9 mouse cellular contexts compared by ENCODE assay signal in genomic region chr13:52866005-52866792, GRCm38 (mm10).
DNase-seq lines count a peak whose midpoint lies in the region; ATAC-seq and TF ChIP-seq lines count a peak whose summit lies in the region.
"Had no signal": no experiment of that assay in that cellular context is flagged by ENCODE, and none has a peak within 500 bp of the region (broad histone marks: within the 10 kb centered on the region; RNA-seq: fewer than 3 reads in every experiment).

No protein-coding gene starts in this region.

- H3K4me2 ChIP-seq in hindbrain, embryonic 16.5 days (ENCODE audit: low read length), result no peak overlapping the region
- H3K4me2 ChIP-seq in midbrain, postnatal 0 days (ENCODE audit: low read depth, low read length, poor library complexity, severe bottlenecking), result no peak overlapping the region

- no peaks in the 10 kb centered on the region for H3K27me3 ChIP-seq in heart, embryonic 10.5 days (ENCODE audit: insufficient read depth, poor library complexity, severe bottlenecking)
- no peaks in the 10 kb centered on the region for H3K27me3 ChIP-seq in hindbrain, embryonic 16.5 days (replicated peaks; ENCODE audit: control insufficient read depth, insufficient read depth, low read length)
- no peaks in the 10 kb centered on the region for H3K27me3 ChIP-seq in midbrain, postnatal 0 days (ENCODE audit: insufficient read depth, low read length)

- H3K9me3 ChIP-seq in heart, embryonic 10.5 days, result no peaks in the 10 kb centered on the region
- no peaks in the 10 kb centered on the region for H3K9me3 ChIP-seq in hindbrain, embryonic 16.5 days (ENCODE audit: control insufficient read depth, low read length)
- no peaks in the 10 kb centered on the region for H3K9me3 ChIP-seq in midbrain, postnatal 0 days (ENCODE audit: low read length)

- H3K27ac ChIP-seq in heart, embryonic 10.5 days, result peak overlapping the region; percentile 74
- H3K27ac ChIP-seq in hindbrain, embryonic 16.5 days (ENCODE audit: low read depth, low read length), result no peak overlapping the region; the same call in 1 of the 2 replicates
- no peak overlapping the region for H3K27ac ChIP-seq in midbrain, postnatal 0 days (ENCODE audit: low read depth, low read length)

- 21% methylated on average over 15 of the region's 15 CpGs for WGBS in heart, embryonic 10.5 days
- WGBS in hindbrain, embryonic 16.5 days, result 45% methylated on average over 15 of the region's 15 CpGs
- 63% methylated on average over 15 of the region's 15 CpGs for WGBS in midbrain, postnatal 0 days

- H3K36me3 ChIP-seq in heart, embryonic 10.5 days, result no peaks in the 10 kb centered on the region
- H3K36me3 ChIP-seq in hindbrain, embryonic 16.5 days (ENCODE audit: control insufficient read depth, insufficient read depth, low read length), result no peaks in the 10 kb centered on the region
- no peaks in the 10 kb centered on the region for H3K36me3 ChIP-seq in midbrain, postnatal 0 days (ENCODE audit: insufficient read depth, low read length)

- H3K4me3 ChIP-seq in heart, embryonic 10.5 days, result peak overlapping the region; percentile 24; the same call in 1 of the 2 replicates
- H3K4me3 ChIP-seq in hindbrain, embryonic 16.5 days (ENCODE audit: low read length), result no peak overlapping the region
- no peak overlapping the region for H3K4me3 ChIP-seq in midbrain, postnatal 0 days (ENCODE audit: low read depth, low read length)

- H3K4me1 ChIP-seq in heart, embryonic 10.5 days, result peaks cover 53% of the 10 kb centered on the region
- peaks cover 8% of the 10 kb centered on the region for H3K4me1 ChIP-seq in hindbrain, embryonic 16.5 days (ENCODE audit: control insufficient read depth, insufficient read depth, low read depth, low read length)
- no peaks in the 10 kb centered on the region for H3K4me1 ChIP-seq in midbrain, postnatal 0 days (ENCODE audit: insufficient read depth, low read length)

- peak; percentile 69 for ATAC-seq in hindbrain, embryonic 16.5 days
- ATAC-seq in midbrain, postnatal 0 days (ENCODE audit: low FRiP score), result no peak
- no peak for ATAC-seq in granulocyte monocyte progenitor cell, adult 5-6 weeks (replicated peaks; ENCODE audit: poor library complexity, severe bottlenecking)
- ATAC-seq: inflammation-experienced regulatory T-cells, adult 6 months had no signal

- DNase-seq in heart, embryonic 10.5 days (ENCODE audit: low spot score), result no peak
- DNase-seq in heart, adult 11 months, result no peak
- DNase-seq in brain, embryonic 18.5 days (ENCODE audit: low read depth, low spot score), result peak; percentile 51
- peak; percentile 43 for DNase-seq in midbrain, postnatal 0 days (ENCODE audit: low spot score)
- DNase-seq in lung, postnatal 14 days, result no peak
- no peak for DNase-seq in kidney, adult 11 months

- no peak for TF ChIP-seq CTCF in midbrain, postnatal 0 days (IDR thresholded peaks at IDR 0.05)

- H3K9ac ChIP-seq in hindbrain, embryonic 16.5 days (ENCODE audit: low read depth, low read length), result no peak overlapping the region
- H3K9ac ChIP-seq in midbrain, postnatal 0 days (replicated peaks; ENCODE audit: low read length, poor library complexity, severe bottlenecking), result no peak overlapping the region

Comparison
In these comparisons a context has a peak if more than half of its experiments do, and no peak if none do; other contexts are left out.
1. DNase-seq: peak in brain, embryonic 18.5 days (single experiment) and midbrain, postnatal 0 days (single experiment); none in heart, embryonic 10.5 days (single experiment), heart, adult 11 months (single experiment), lung, postnatal 14 days (single experiment) and kidney, adult 11 months (single experiment).